Comparison of ENCODE assay signal across 8 mouse cellular contexts in the genomic region with DNA sequence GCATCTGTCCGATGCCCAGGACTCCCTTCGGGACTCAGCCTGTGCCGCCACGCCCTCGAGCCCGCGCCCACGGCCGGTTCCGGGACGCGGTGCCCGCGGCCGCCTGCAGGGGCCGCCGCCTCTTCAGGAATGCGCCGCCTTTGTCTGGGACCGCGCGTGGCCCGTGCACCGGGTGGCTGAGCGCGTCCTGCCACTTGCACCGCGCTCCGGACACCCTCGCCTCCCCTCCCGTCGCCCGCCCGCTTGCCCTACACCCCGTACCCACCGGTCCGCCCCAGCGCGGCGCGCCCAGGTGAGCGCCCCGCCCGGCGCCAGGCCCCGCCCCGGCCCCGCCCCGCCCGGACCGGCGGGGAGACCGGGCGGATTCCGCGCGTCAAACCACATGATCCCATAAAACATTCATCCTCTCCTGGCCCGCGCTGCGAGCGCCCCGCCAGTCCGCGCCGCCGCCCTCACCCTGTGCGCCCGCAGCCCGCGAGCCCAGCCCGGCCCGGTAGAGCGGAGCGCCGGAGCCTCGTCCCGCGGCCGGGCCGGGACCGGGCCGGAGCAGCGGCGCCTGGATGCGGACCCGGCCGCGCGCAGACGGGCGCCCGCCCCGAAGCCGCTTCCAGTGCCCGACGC. TPM values are rescaled to one million over a fixed set of nuclear protein-coding genes. Genes with fewer than 3 reads are reported as not detected.
DNase-seq lines count a peak whose midpoint lies in the region; ATAC-seq and TF ChIP-seq lines count a peak whose summit lies in the region.

Rtn4r (plus strand) TSS at position 402 of the 621 bp plus-strand sequence.

- H3K36me3 ChIP-seq in heart, embryonic 15.5 days, result no peaks in the 10 kb centered on the region
- no peaks in the 10 kb centered on the region for H3K36me3 ChIP-seq in liver, postnatal 0 days (replicated peaks; ENCODE audit: insufficient read depth, low read length)
- H3K36me3 ChIP-seq in neural tube, embryonic 14.5 days (ENCODE audit: control insufficient read depth, insufficient read depth, low read length), result no peaks in the 10 kb centered on the region

- H3K4me1 ChIP-seq in heart, embryonic 15.5 days (replicated peaks), result peaks cover 20% of the 10 kb centered on the region
- no peaks in the 10 kb centered on the region; the same call in 1 of the 2 replicates for H3K4me1 ChIP-seq in liver, postnatal 0 days (ENCODE audit: insufficient read depth)
- peaks cover 25% of the 10 kb centered on the region for H3K4me1 ChIP-seq in neural tube, embryonic 14.5 days (ENCODE audit: control insufficient read depth, insufficient read depth, low read length)

- no peak within 1 kb of the TSS for H3K27ac ChIP-seq in heart, embryonic 15.5 days
- H3K27ac ChIP-seq in liver, postnatal 0 days (ENCODE audit: low read depth), result no peak within 1 kb of the TSS
- H3K27ac ChIP-seq in neural tube, embryonic 14.5 days (ENCODE audit: low read depth, low read length), result peak within 1 kb of the TSS; percentile 81

- ATAC-seq in heart, embryonic 15.5 days (replicated peaks; ENCODE audit: insufficient number of reproducible peaks, insufficient read depth, low FRiP score, low read depth), result peak; percentile 63
- ATAC-seq in liver, postnatal 0 days, result peak; percentile 72
- peak; percentile 81 for ATAC-seq in neural tube, embryonic 14.5 days (ENCODE audit: low read depth)

- peaks cover 66% of the 10 kb centered on the region for H3K27me3 ChIP-seq in heart, embryonic 15.5 days
- peaks cover 30% of the 10 kb centered on the region for H3K27me3 ChIP-seq in liver, postnatal 0 days (ENCODE audit: insufficient read depth, low read length)
- H3K27me3 ChIP-seq in neural tube, embryonic 14.5 days (ENCODE audit: control insufficient read depth, insufficient read depth, low read length), result peaks cover 10% of the 10 kb centered on the region; the same call in 1 of the 2 replicates

- H3K4me3 ChIP-seq in heart, embryonic 15.5 days, result peak within 1 kb of the TSS; percentile 77
- H3K4me3 ChIP-seq in liver, postnatal 0 days (ENCODE audit: low read depth, low read length), result peak within 1 kb of the TSS; percentile 60
- peak within 1 kb of the TSS; percentile 82 for H3K4me3 ChIP-seq in neural tube, embryonic 14.5 days (ENCODE audit: low read depth, low read length)

- peak; percentile 37 to 40 for DNase-seq in B cell, adult 2 months
- peak; percentile 37 for DNase-seq in R1 (ENCODE audit: low read depth, low spot score)
- DNase-seq in embryo, embryonic 11.5 days (ENCODE audit: low read depth, low spot score), result peak; percentile 43
- DNase-seq in kidney, postnatal 14 days, result peak; percentile 78
- DNase-seq in liver, postnatal 0 days, result peak; percentile 62
- DNase-seq in urinary bladder, postnatal 4 days (ENCODE audit: low spot score in 2 of 2), result peak; percentile 34 to 66

- peak within 1 kb of the TSS; percentile 60 for H3K9ac ChIP-seq in heart, embryonic 15.5 days
- H3K9ac ChIP-seq in liver, postnatal 0 days (replicated peaks), result no peak within 1 kb of the TSS
- peak within 1 kb of the TSS; percentile 93 for H3K9ac ChIP-seq in neural tube, embryonic 14.5 days (replicated peaks; ENCODE audit: low read depth, low read length)

- TF ChIP-seq CTCF in liver, postnatal 0 days (IDR thresholded peaks at IDR 0.05; ENCODE audit: low read depth), result peak; percentile 47

- TF ChIP-seq EP300 in liver, postnatal 0 days (IDR thresholded peaks at IDR 0.05; ENCODE audit: low read depth), result no peak

- H3K9me3 ChIP-seq in heart, embryonic 15.5 days (replicated peaks), result no peaks in the 10 kb centered on the region
- H3K9me3 ChIP-seq in liver, postnatal 0 days (ENCODE audit: low read length), result no peaks in the 10 kb centered on the region
- no peaks in the 10 kb centered on the region for H3K9me3 ChIP-seq in neural tube, embryonic 14.5 days (ENCODE audit: control insufficient read depth, low read length)

- under 1% methylated on average over 72 of the region's 96 CpGs for WGBS in heart, embryonic 15.5 days
- WGBS in liver, postnatal 0 days (ENCODE audit: insufficient replicate concordance), result under 1% methylated on average over 74 of the region's 96 CpGs
- 0% methylated on average over 51 of the region's 96 CpGs for WGBS in neural tube, embryonic 14.5 days

- peak within 1 kb of the TSS; percentile 100 for H3K4me2 ChIP-seq in heart, embryonic 15.5 days
- peak within 1 kb of the TSS; percentile 84 for H3K4me2 ChIP-seq in liver, postnatal 0 days (ENCODE audit: low read depth, low read length)
- peak within 1 kb of the TSS; percentile 84 for H3K4me2 ChIP-seq in neural tube, embryonic 14.5 days (ENCODE audit: low read depth, low read length)

RNA-seq across cellular contexts. Expression of gene Rtn4r, which starts in this region (rescaled TPM):
- polyA plus RNA-seq in heart, embryonic 15.5 days (2015; fragmentation: Nextera tagmentation; extraction: Ambion mirVana), result 0.60 and 1.2 TPM in 2 replicates
- 0.15 and 0.21 TPM in 2 replicates for polyA plus RNA-seq in liver, postnatal 0 days (2015; fragmentation: Nextera tagmentation; extraction: Ambion mirVana)
- polyA plus RNA-seq in neural tube, embryonic 14.5 days (2014; fragmentation: Nextera tagmentation; extraction: Ambion mirVana), result 27.4 and 36.4 TPM in 2 replicates

Comparison
In these comparisons a context has a peak if more than half of its experiments do, and no peak if none do; other contexts are left out.
1. RNA of gene Rtn4r (polyA plus RNA-seq): 27.4 to 36.4 TPM in neural tube, embryonic 14.5 days; 0.60 to 1.2 TPM in heart, embryonic 15.5 days and 0.15 to 0.21 TPM in liver, postnatal 0 days; every median in the first group is over 10 times any median in the second.
2. Peak in DNase-seq, ATAC-seq, H3K4me3 ChIP-seq and H3K4me2 ChIP-seq in liver, postnatal 0 days; RNA of the gene not detected or under 1 TPM.
3. Peak in every context shown above with its lines, with median percentiles within 50 percentile points of each other: DNase-seq, ATAC-seq, H3K4me2 ChIP-seq and H3K4me3 ChIP-seq.